Mouse (Mus musculus) heart, embryonic 14.5 days (tissue): ENCODE results near the gene Cib3. TPM values are rescaled to one million over a fixed set of nuclear protein-coding genes. Genes with fewer than 3 reads are reported as not detected.
A peak's percentile ranks its signal among the peaks of the same experiment; 100 is the strongest.

ENCODE experiments used
- ATAC-seq: fragments of 200-750 bp; cut with Nextera tagmentation; 2 replicates; pipeline ENCODE4 v1.8.0; 2017; ENCODE audit warnings: low read depth, moderate TSS enrichment; ENCODE audit not compliant: insufficient number of reproducible peaks, insufficient read depth, low FRiP score
- H3K27ac ChIP-seq, 2 experiments: fragments of 200-500 bp in 1 of 2; fragments of 300-500 bp in 1 of 2; sonication (generic) in 1 of 2; replicated peaks in 1 of 2; 2 replicates each; pipeline ENCODE4 v1.5.1; 2012 to 2014; ENCODE audit warnings: low read depth in 2 of 2, low read length in 2 of 2, control low read depth in 1 of 2, mild to moderate bottlenecking in 1 of 2, mixed read lengths in 1 of 2; ENCODE audit not compliant: control insufficient read depth in 1 of 2, insufficient read depth in 1 of 2
- H3K27me3 ChIP-seq: fragments of 300-500 bp; sonication (generic); 2 replicates; pipeline ENCODE4 v1.6.1; 2014; ENCODE audit warnings: mild to moderate bottlenecking, low read length, control low read depth; ENCODE audit not compliant: control insufficient read depth, insufficient read depth
- H3K36me3 ChIP-seq: fragments of 300-500 bp; sonication (generic); 2 replicates; pipeline ENCODE4 v1.6.1; 2014; ENCODE audit warnings: mild to moderate bottlenecking, control low read depth, low read length, mixed read lengths; ENCODE audit not compliant: control insufficient read depth, insufficient read depth
- H3K4me1 ChIP-seq, 2 experiments: fragments of 200-500 bp in 1 of 2; fragments of 300-500 bp in 1 of 2; sonication (generic) in 1 of 2; 2 replicates each; pipeline ENCODE4 v1.6.1; 2012 to 2014; ENCODE audit warnings: low read length in 2 of 2, control low read depth in 1 of 2, mixed read lengths in 1 of 2; ENCODE audit not compliant: control insufficient read depth in 2 of 2, insufficient read depth in 2 of 2
- H3K4me2 ChIP-seq: fragments of 300-500 bp; sonication (generic); 2 replicates; pipeline ENCODE4 v1.6.1; 2014; ENCODE audit warnings: mild to moderate bottlenecking, low read length
- H3K4me3 ChIP-seq, 2 experiments: fragments of 200-500 bp in 1 of 2; fragments of 300-500 bp in 1 of 2; sonication (generic) in 1 of 2; 2 replicates each; pipeline ENCODE4 v1.5.1; 2012 to 2014; ENCODE audit warnings: low read length in 2 of 2, mild to moderate bottlenecking in 2 of 2, control low read depth in 1 of 2, low read depth in 1 of 2, moderate library complexity in 1 of 2; ENCODE audit not compliant: control insufficient read depth in 1 of 2, insufficient read depth in 1 of 2
- H3K9ac ChIP-seq: fragments of 300-500 bp; sonication (generic); 2 replicates; pipeline ENCODE4 v1.6.1; 2014; ENCODE audit warnings: mild to moderate bottlenecking, low read length
- H3K9me3 ChIP-seq: fragments of 300-500 bp; sonication (generic); 2 replicates; pipeline ENCODE4 v1.6.1; 2016; ENCODE audit warnings: low read length, control low read depth; ENCODE audit not compliant: control insufficient read depth
- WGBS: fragments of 180-500 bp; shearing (Covaris S2); extraction: QIAGEN DNeasy Blood & Tissue Kit; methylation state at CpG from one replicate; pipeline ENCODE4 v1.1.7; 2014; 5-methylcytosine and 5-hydroxymethylcytosine counted together
- polyA plus RNA-seq: library from polyadenylated mRNA; unstranded; fragments of >200 nt; fragmentation: Nextera tagmentation; extraction: Ambion mirVana; gene quantifications from 2 replicates; pipeline ENCODE4 v1.2.1, GENCODE M21; 2014

Cib3 gene
- polyA plus RNA-seq, 1 experiment from 2014 or later = not detected

GRCm38 (mm10) chr8:72183554-72184202 is 29.0 kb downstream of the Cib3 start:
- no peak for ATAC-seq
- Histone ChIP-seq H3K27ac (no peak overlapping the region), H3K4me2 (no peak overlapping the region), H3K36me3 (peaks cover 35% of the 10 kb centered on the region), H3K27me3 (no peaks in the 10 kb centered on the region), H3K9ac (no peak overlapping the region), H3K4me3 (no peak overlapping the region), H3K9me3 (no peaks in the 10 kb centered on the region), H3K4me1 (no peaks in the 10 kb centered on the region)
- WGBS = 76% methylated on average over 2 of the region's 2 CpGs

GRCm38 (mm10) chr8:72177346-72177925 is 35.2 kb downstream of the Cib3 start:
- Histone ChIP-seq H3K4me2 (no peak overlapping the region), H3K36me3 (peaks cover 98% of the 10 kb centered on the region), H3K9me3 (no peaks in the 10 kb centered on the region), H3K4me1 (no peaks in the 10 kb centered on the region), H3K4me3 (no peak overlapping the region), H3K27ac (no peak overlapping the region), H3K9ac (no peak overlapping the region), H3K27me3 (no peaks in the 10 kb centered on the region)
- no peak for ATAC-seq
- 57% methylated on average over 5 of the region's 5 CpGs for WGBS

GRCm38 (mm10) chr8:72169681-72170249 is 42.9 kb downstream of the Cib3 start:
- Histone ChIP-seq H3K4me1 (no peaks in the 10 kb centered on the region), H3K4me3 (no peak overlapping the region), H3K9me3 (no peaks in the 10 kb centered on the region), H3K4me2 (no peak overlapping the region), H3K9ac (no peak overlapping the region), H3K27ac (no peak overlapping the region), H3K27me3 (no peaks in the 10 kb centered on the region), H3K36me3 (peaks cover 76% of the 10 kb centered on the region)
- 67% methylated on average over 3 of the region's 3 CpGs for WGBS
- no peak for ATAC-seq

GRCm38 (mm10) chr8:72169098-72169668 is 43.5 kb downstream of the Cib3 start:
- Histone ChIP-seq H3K27me3 (no peaks in the 10 kb centered on the region), H3K36me3 (peaks cover 76% of the 10 kb centered on the region), H3K4me3 (no peak overlapping the region), H3K27ac (no peak overlapping the region), H3K9me3 (no peaks in the 10 kb centered on the region), H3K4me2 (no peak overlapping the region), H3K9ac (no peak overlapping the region), H3K4me1 (no peaks in the 10 kb centered on the region)
- 86% methylated on average over 3 of the region's 3 CpGs for WGBS
- ATAC-seq = no peak

- Histone ChIP-seq H3K9ac (no peak overlapping the region), H3K4me3 (no peak overlapping the region), H3K4me2 (0 out of 2 replicates have a peak overlapping the region, but pooled peaks have one; percentile 94), H3K9me3 (no peaks in the 10 kb centered on the region), H3K36me3 (peaks cover 22% of the 10 kb centered on the region), H3K4me1 (peaks cover 7 to 18% of the 10 kb centered on the region in 2 experiments), H3K27me3 (no peaks in the 10 kb centered on the region), H3K27ac (no peak overlapping the region)
- no peak for ATAC-seq
Observed at GRCm38 (mm10) chr8:72162821-72163220, 49.8 kb downstream of the Cib3 start.

- peaks cover 21% of the 10 kb centered on the region for H3K36me3 ChIP-seq
Observed at GRCm38 (mm10) chr8:72160707-72161697, 51.6 kb downstream of the Cib3 start, which contains the start of gene Rab8a. TSS of gene Rab8a (plus strand) at chr8:72161200.

GRCm38 (mm10) chr8:72160007-72160406 is 52.6 kb downstream of the Cib3 start:
- WGBS = 67% methylated on average over 3 of the region's 3 CpGs
- peaks cover 7 to 18% of the 10 kb centered on the region in 2 experiments for H3K4me1 ChIP-seq
- no peaks in the 10 kb centered on the region for H3K9me3 ChIP-seq
- no peak for ATAC-seq
- H3K4me2 ChIP-seq = peak overlapping the region; percentile 71
- peak overlapping the region; percentile 66; the same call in 1 of the 2 replicates for H3K9ac ChIP-seq
- H3K36me3 ChIP-seq = peaks cover 17% of the 10 kb centered on the region
- H3K4me3 ChIP-seq = peak overlapping the region in 1 of 2 experiments; percentile 39; a peak in 2 of 4 replicates
- H3K27ac ChIP-seq = no peak overlapping the region
- no peaks in the 10 kb centered on the region for H3K27me3 ChIP-seq

More at GRCm38 (mm10) chr8:72160707-72161697, 51.6 kb downstream of the Cib3 start, which contains the start of gene Rab8a:
- peak within 1 kb of the TSS; percentile 83 to 84 for H3K27ac ChIP-seq
- ATAC-seq = peak; percentile 99
- peaks cover 7 to 18% of the 10 kb centered on the region in 2 experiments for H3K4me1 ChIP-seq
- peak within 1 kb of the TSS; percentile 98 for H3K9ac ChIP-seq
- H3K4me3 ChIP-seq = peak within 1 kb of the TSS; percentile 90 to 98
- no peaks in the 10 kb centered on the region for H3K9me3 ChIP-seq
- under 1% methylated on average over 82 of the region's 82 CpGs for WGBS
- no peaks in the 10 kb centered on the region for H3K27me3 ChIP-seq
- peak within 1 kb of the TSS; percentile 94 for H3K4me2 ChIP-seq
